Comparison of ENCODE assay signal across 9 mouse cellular contexts in the genomic region with DNA sequence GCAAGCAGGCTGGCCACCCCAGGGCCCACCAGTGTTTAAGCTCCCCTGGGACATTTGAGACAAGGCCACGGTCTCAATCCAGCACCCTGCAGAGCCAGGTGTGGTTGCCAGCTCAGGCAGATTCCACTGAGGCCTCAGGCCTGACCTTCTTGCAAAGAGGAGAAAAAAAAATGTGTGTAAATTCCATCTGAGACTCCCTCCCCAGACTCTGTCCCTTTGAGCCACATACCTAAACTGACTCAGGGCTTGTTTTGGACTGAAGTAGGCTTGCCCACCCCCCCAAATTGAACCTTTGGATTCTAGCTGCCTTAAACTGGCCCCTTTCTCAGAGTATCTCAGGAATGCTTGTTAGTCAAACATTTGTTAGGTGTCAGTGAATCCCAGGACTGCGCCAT. TPM values are rescaled to one million over a fixed set of nuclear protein-coding genes. Genes with fewer than 3 reads are reported as not detected.
DNase-seq lines count a peak whose midpoint lies in the region; ATAC-seq and TF ChIP-seq lines count a peak whose summit lies in the region.
"Had no signal": no experiment of that assay in that cellular context is flagged by ENCODE, and none has a peak within 500 bp of the region (broad histone marks: within the 10 kb centered on the region; RNA-seq: fewer than 3 reads in every experiment).

No protein-coding gene starts in this region.

- TF ChIP-seq POLR2A in liver, adult 2 months (IDR thresholded peaks at IDR 0.05; ENCODE audit: extremely low read depth, insufficient read depth, low read length), result no peak

- no peaks in the 10 kb centered on the region for H3K27me3 ChIP-seq in liver, adult 2 months (ENCODE audit: control insufficient read depth, insufficient read depth, low read length)
- H3K27me3 ChIP-seq in liver, embryonic 12.5 days (replicated peaks), result peaks cover 67% of the 10 kb centered on the region
- H3K27me3 ChIP-seq in embryonic facial prominence, embryonic 14.5 days (replicated peaks; ENCODE audit: control insufficient read depth, insufficient read depth, low read length), result no peaks in the 10 kb centered on the region
- no peaks in the 10 kb centered on the region for H3K27me3 ChIP-seq in limb, embryonic 12.5 days

- H3K79me2 ChIP-seq in liver, adult 2 months (ENCODE audit: control insufficient read depth, insufficient read depth, low read length), result peaks cover 24% of the 10 kb centered on the region

- H3K4me2 ChIP-seq in liver, embryonic 12.5 days, result no peak overlapping the region
- no peak overlapping the region for H3K4me2 ChIP-seq in embryonic facial prominence, embryonic 14.5 days (ENCODE audit: low read depth, low read length)
- H3K4me2 ChIP-seq in limb, embryonic 12.5 days, result peak overlapping the region; percentile 7; the same call in 1 of the 2 replicates

- H3K27ac ChIP-seq in liver, adult 2 months (replicated peaks; ENCODE audit: insufficient read depth, low read depth, low read length), result 0 out of 2 replicates have a peak overlapping the region, but pooled peaks have one; percentile 6
- no peak overlapping the region for H3K27ac ChIP-seq in liver, embryonic 12.5 days
- H3K27ac ChIP-seq in embryonic facial prominence, embryonic 14.5 days (replicated peaks; ENCODE audit: low read depth, low read length), result peak overlapping the region; percentile 6; the same call in 1 of the 2 replicates
- H3K27ac ChIP-seq in limb, embryonic 12.5 days, result peak overlapping the region; percentile 46; the same call in 1 of the 2 replicates

- no peak overlapping the region for H3K4me3 ChIP-seq in liver, adult 2 months (ENCODE audit: insufficient read depth, low read depth, low read length)
- no peak overlapping the region for H3K4me3 ChIP-seq in liver, embryonic 12.5 days
- no peak overlapping the region for H3K4me3 ChIP-seq in embryonic facial prominence, embryonic 14.5 days (ENCODE audit: low read depth, low read length)
- no peak overlapping the region for H3K4me3 ChIP-seq in limb, embryonic 12.5 days (replicated peaks)

- no peaks in the 10 kb centered on the region for H3K9me3 ChIP-seq in liver, embryonic 12.5 days (replicated peaks)
- no peaks in the 10 kb centered on the region for H3K9me3 ChIP-seq in embryonic facial prominence, embryonic 14.5 days (ENCODE audit: control insufficient read depth, low read length)
- H3K9me3 ChIP-seq in limb, embryonic 12.5 days, result no peaks in the 10 kb centered on the region

- H3K9ac ChIP-seq in liver, adult 2 months (ENCODE audit: low read depth, low read length), result no peak overlapping the region
- H3K9ac ChIP-seq in liver, embryonic 12.5 days, result no peak overlapping the region
- 0 out of 2 replicates have a peak overlapping the region, but pooled peaks have one; percentile 14 for H3K9ac ChIP-seq in embryonic facial prominence, embryonic 14.5 days (ENCODE audit: low read depth, low read length)
- H3K9ac ChIP-seq in limb, embryonic 12.5 days (replicated peaks), result no peak overlapping the region

- peak; percentile 37 for DNase-seq in adrenal gland, postnatal 14 days
- no peak for DNase-seq in adrenal gland, postnatal 10 days
- no peak for DNase-seq in liver, adult 2 months (ENCODE audit: extremely low read depth, low read depth, low spot score)
- no peak for DNase-seq in embryonic facial prominence, embryonic 14.5 days (ENCODE audit: low spot score)
- no peak for DNase-seq in right cerebral cortex, adult 2 months (ENCODE audit: low spot score in 2 of 2)
- DNase-seq in spleen, adult 18-20 months, result no peak

- no peak for ATAC-seq in liver, embryonic 12.5 days
- ATAC-seq in embryonic facial prominence, embryonic 14.5 days (ENCODE audit: low read depth), result no peak
- no peak for ATAC-seq in limb, embryonic 12.5 days (ENCODE audit: insufficient number of reproducible peaks, insufficient read depth, low FRiP score, low TSS enrichment, low read depth)
- ATAC-seq: intestine, embryonic 16.5 days had no signal

- TF ChIP-seq CTCF in liver, adult 2 months (IDR thresholded peaks at IDR 0.05; ENCODE audit: low read depth, low read length), result no peak

- H3K36me3 ChIP-seq in liver, adult 2 months (ENCODE audit: control insufficient read depth, insufficient read depth, low read length), result peaks cover 3% of the 10 kb centered on the region; the same call in 1 of the 2 replicates
- peaks cover 6% of the 10 kb centered on the region for H3K36me3 ChIP-seq in liver, embryonic 12.5 days
- H3K36me3 ChIP-seq in embryonic facial prominence, embryonic 14.5 days (ENCODE audit: control insufficient read depth, insufficient read depth, low read length), result peaks cover 7% of the 10 kb centered on the region
- peaks cover 9% of the 10 kb centered on the region for H3K36me3 ChIP-seq in limb, embryonic 12.5 days

- 46% methylated on average over 2 of the region's 2 CpGs for WGBS in liver, adult 2 months
- WGBS in liver, embryonic 12.5 days (ENCODE audit: insufficient replicate concordance), result 49% methylated on average over 2 of the region's 2 CpGs
- WGBS in embryonic facial prominence, embryonic 14.5 days, result 38% methylated on average over 2 of the region's 2 CpGs
- 29% methylated on average over 2 of the region's 2 CpGs for WGBS in limb, embryonic 12.5 days

- peaks cover 13% of the 10 kb centered on the region for H3K4me1 ChIP-seq in liver, adult 2 months (ENCODE audit: control insufficient read depth, insufficient read depth, low read length)
- peaks cover 13% of the 10 kb centered on the region for H3K4me1 ChIP-seq in liver, embryonic 12.5 days
- peaks cover 47% of the 10 kb centered on the region for H3K4me1 ChIP-seq in embryonic facial prominence, embryonic 14.5 days (ENCODE audit: control insufficient read depth, insufficient read depth, low read length)
- H3K4me1 ChIP-seq in limb, embryonic 12.5 days (replicated peaks), result peaks cover 56% of the 10 kb centered on the region

RNA-seq across cellular contexts. Expression of gene Amotl2, which starts 1.0 kb away (rescaled TPM):
- 160 and 219 TPM in 2 replicates for total RNA-seq in adrenal gland, postnatal 14 days (2021)
- total RNA-seq in adrenal gland, postnatal 10 days (2021), result 100 to 1,000 TPM; 101 to 154 TPM
- total RNA-seq in liver, adult 2 months (2014; rRNA removed), result 19.9 and 21.5 TPM in 2 replicates
- 9.2 and 14.0 TPM in 2 replicates for polyA plus RNA-seq in liver, adult 2 months (2012; rRNA removed)
- 10.4 and 11.5 TPM in 2 replicates for polyA plus RNA-seq in liver, embryonic 12.5 days (2016; fragmentation: Nextera tagmentation; extraction: Ambion mirVana)
- 44.5 and 48.1 TPM in 2 replicates for polyA plus RNA-seq in embryonic facial prominence, embryonic 14.5 days (2014; fragmentation: Nextera tagmentation; extraction: Ambion mirVana)
- 73.1 and 73.9 TPM in 2 replicates for polyA plus RNA-seq in limb, embryonic 12.5 days (2016; fragmentation: Nextera tagmentation; extraction: Ambion mirVana)
